Mouse (Mus musculus): Measurements from ENCODE around the gene Glt8d2.
A peak's percentile ranks its signal among the peaks of the same experiment; 100 is the strongest.
"Not testable (repeated sequence)": the region's sequence is repeated elsewhere in the genome, so short reads cannot be mapped to it uniquely, and the experiment has no call there.

Glt8d2 gene

GRCm38 (mm10) chr10:82647205-82647811 lies 43.1 kb downstream of the Glt8d2 start:
- no peak for DNase-seq (ENCODE audit: extremely low read depth, low read depth, low spot score)

DNA sequence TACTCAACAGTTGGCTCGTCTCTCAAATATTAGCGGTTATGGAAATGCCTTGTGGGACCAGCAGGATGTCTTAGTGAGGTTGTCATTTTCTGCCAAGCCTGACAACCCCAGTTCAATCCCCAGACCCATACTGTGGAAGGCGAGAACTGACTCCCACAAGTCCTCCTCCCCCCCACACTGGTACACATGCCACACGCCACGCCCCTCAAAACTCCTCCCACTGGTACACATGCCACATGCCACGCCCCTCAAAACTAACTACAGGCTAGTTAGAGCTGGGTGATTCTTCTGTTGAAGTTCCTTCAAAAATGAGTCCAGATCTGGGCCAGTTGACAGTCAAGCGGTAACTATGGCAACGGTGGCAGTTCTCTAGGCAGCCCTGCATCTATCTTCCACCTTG lies 44.4 kb downstream of the Glt8d2 start:
- DNase-seq (ENCODE audit: extremely low read depth, low read depth, low spot score): no peak

DNA sequence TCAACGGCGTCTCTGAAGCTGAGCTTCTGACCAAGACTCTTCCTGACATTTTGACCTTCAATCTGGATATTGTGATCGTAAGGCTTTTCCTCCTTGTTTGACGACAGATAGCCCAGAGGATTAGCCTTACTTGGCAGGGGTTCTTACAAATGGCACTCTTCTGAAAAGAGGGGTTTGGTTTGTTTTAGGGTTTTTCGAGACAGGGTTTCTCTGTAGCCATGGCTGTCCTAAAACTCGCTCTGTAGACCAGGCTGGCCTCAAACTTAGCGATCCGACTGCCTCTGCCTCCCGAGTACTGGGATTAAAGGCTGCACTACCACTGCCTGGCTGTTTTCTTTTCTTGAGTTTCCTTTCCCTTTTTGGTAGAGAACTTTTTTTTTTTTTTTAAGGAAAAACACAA lies 49.0 kb downstream of the Glt8d2 start:
- no peak for DNase-seq (ENCODE audit: extremely low read depth, low read depth, low spot score)

DNA sequence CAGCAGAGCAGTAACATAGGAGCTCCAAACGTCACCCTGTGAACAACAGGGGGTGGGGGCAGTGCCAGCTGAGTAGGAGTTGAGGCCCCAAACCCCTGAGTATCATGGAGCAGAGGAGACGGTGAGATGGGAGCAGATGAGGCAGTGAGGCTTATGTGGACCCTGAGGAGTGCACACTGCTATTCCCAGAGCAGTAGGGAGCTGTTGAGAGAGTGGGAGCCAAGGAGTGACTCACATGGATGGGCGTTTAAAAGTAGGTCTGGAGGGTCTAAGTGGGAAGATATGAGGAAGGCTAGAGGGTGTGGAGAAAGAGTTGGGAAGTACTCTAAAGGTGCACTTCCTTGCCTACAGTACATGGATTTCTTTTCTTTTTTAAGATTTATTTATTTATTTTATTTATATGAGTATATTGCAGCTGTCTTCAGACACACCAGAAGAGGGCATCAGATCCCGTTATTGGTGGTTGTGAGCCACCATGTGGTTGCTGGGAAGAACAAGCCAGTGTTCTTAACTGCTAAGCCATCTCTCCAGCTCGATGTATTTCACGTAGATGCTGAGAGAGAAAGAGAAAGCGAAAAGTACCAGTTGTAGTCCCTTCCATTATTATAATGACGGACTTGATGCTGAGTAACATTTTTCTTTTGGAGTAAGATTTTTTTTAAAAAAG lies 51.3 kb downstream of the Glt8d2 start:
- DNase-seq (ENCODE audit: extremely low read depth, low read depth, low spot score): no peak

- DNase-seq (ENCODE audit: extremely low read depth, low read depth, low spot score): no peak
Measured at GRCm38 (mm10) chr10:82636321-82636720, 54.1 kb downstream of the Glt8d2 start.

- DNase-seq (ENCODE audit: extremely low read depth, low read depth, low spot score): no peak
Measured at GRCm38 (mm10) chr10:82634348-82634747, 56.1 kb downstream of the Glt8d2 start.

DNA sequence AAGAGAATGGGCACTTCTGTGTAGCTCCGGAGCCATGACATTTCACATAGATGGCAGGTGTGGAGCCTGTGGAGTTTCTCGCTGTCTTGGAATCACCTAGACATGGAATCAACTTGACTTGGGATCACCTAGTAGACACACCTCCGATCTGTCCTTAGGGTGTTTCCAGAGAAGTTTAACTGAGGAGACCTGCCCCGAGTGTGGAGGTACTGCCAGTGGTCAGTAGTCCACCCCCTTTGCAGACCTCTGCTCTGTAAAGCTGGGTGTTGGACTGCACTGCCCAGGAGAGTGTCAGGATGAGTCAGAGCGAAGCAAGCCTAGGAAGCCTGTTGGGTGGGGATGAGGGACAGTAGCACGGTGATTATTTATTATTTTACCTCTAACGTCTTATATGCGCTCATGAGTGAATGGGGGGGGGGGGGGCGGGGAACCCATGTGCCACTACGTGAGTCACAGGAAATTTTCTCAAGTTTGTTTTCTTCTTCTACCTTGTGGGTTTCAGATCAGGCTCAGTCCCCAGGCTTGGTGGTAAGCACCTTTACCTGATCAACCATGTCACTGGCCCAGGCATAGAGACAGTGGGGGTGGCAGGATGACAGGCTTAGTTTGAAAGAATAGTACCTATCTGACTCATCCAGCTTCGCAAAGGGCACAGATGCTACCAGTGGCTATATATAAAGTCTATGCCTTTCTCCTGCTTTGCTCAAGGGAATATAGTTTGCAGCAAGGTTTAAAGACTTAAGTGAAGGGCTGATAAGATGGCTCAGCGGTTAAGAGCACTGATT lies 57.8 kb downstream of the Glt8d2 start:
- no peak for DNase-seq (ENCODE audit: extremely low read depth, low read depth, low spot score)

- no peak for DNase-seq (ENCODE audit: extremely low read depth, low read depth, low spot score)
Measured at GRCm38 (mm10) chr10:82631133-82631532, 59.3 kb downstream of the Glt8d2 start.

DNA sequence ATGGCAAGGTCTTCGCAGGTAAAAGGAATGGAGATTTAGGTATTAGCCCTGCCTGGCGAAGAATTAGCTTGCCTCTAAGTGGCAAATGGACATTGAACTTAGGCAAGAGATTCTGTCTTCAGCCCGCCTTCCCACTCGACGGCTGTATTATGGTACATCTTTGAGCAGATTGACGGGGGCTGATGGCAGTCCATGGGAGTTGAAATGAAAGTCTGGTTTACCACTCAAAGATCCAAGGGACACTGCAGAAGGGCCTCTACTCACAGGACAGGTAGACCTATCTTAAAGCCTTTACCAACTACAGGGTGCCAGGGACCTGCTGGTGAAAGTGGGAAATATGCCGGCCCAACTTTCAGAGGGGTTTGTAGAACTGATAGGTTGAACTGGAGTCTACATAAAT lies 60.0 kb downstream of the Glt8d2 start:
- DNase-seq (ENCODE audit: extremely low read depth, low read depth, low spot score): no peak

DNA sequence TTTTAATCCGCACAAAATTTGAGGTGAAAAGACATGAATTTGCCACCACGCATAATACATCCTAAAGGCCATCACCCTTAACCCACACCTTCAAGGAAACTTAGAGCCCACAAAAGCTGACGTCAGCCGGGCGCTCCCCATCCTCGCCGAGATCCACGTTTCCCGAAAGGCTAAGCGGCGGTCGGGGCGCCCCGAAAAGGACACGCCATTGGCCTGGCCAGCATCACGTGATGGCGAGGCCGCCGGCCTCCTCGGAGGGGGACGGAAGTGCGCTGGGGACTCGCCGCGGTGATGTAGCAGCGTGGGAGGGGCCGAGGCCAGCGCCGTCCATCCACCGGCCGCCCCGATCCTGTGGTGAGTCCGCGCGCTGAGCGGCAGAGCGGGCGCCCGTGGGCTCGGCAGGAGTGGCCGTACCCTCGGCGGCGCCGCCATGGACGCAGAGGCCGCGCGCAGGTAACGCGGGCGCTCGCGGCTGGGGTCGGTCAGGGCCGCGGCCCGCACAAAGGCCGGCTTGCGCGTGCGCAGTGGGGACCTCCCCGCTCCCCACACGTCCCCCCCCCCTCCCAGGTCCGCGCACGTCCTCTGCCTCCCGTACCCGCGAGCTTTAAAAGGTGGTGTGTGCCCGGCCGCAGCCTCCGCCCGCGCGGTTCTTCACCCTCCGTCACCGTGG lies 60.7 kb downstream of the Glt8d2 start, which contains the start of gene Tdg:
Gene Tdg (plus strand): TSS at position 243 of the 670 bp plus-strand sequence.
- peak; percentile 31 for DNase-seq (ENCODE audit: extremely low read depth, low read depth, low spot score)

- no peak for DNase-seq (ENCODE audit: extremely low read depth, low read depth, low spot score)
Measured at GRCm38 (mm10) chr10:82629111-82629585, 61.3 kb downstream of the Glt8d2 start.

DNA sequence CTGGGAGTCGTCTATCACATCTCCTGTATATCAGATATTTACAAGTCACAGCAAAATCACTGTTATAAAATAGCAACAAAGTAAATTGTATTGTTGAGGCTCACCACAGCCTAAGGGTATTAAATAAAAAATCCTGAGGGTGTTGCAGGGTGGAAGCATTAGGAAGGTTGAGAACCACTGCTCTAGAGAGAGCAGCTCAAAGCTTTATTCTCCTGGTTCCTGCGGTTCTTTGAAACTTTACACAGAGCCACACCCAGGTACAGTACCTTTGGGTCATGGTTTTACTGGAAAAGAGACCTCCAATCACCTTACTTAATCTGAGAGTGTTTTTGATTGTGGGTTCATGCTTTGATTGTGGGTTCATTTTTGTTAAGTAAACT lies 66.9 kb downstream of the Glt8d2 start:
- DNase-seq (ENCODE audit: extremely low read depth, low read depth, low spot score): not testable (repeated sequence)

DNA sequence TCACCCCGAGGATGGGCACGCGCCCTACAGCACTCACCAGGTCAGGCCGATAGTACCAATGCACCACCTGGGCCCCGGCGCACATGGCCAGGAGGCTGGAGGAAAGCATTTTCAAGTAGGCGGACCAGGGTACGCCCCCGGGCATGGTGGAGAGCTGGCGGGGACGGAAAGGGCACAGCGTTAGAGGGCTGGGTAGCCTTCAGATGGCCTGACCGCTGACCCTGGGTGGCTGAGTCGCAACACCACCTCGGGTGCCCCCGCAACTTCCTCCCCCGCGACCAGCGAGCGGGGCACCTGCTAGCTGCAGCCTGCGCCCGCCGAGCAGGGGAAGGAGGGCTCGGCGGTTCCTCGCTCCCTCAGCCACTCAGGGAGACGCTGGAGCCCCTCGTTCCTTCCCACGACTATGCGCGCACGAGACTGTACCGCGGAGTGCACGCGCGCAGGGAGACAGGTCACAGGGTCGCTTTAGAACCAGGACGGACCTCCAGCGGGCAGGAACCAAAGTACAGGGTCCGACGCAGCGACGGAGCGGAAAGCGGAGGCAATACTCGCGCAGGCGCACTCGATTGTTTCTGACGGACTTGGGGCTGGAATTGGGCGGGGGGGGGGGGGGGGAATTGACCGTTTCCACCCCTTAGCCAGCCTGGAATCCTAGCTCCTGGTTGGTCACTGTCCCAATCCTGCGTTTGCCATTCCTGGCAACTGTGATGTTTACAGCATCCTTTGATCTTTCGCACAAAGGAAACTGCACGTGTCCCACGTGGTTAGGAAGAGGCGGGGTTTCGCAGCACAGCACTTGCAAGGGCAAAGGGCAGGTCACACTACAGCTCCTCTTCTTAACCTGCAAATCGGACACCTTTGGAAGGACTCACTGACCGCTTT lies 67.5 kb downstream of the Glt8d2 start, which contains the start of gene 1190007I07Rik:
Gene 1190007I07Rik (minus strand): TSS at position 558 of the 882 bp plus-strand sequence.
- peak; percentile 59 for DNase-seq (ENCODE audit: extremely low read depth, low read depth, low spot score)

GRCm38 (mm10) chr10:82622235-82622634 lies 68.2 kb downstream of the Glt8d2 start:
- no peak for DNase-seq (ENCODE audit: extremely low read depth, low read depth, low spot score)

Measured in fat pad, adult 2 months (tissue).